Mouse (Mus musculus): Measurements from ENCODE around the gene Fam193b. TPM values are rescaled to one million over a fixed set of nuclear protein-coding genes. Genes with fewer than 3 reads are reported as not detected.

The Fam193b gene
- polyA plus RNA-seq, 1 experiment from 2014 or later: 24.9 TPM

DNA sequence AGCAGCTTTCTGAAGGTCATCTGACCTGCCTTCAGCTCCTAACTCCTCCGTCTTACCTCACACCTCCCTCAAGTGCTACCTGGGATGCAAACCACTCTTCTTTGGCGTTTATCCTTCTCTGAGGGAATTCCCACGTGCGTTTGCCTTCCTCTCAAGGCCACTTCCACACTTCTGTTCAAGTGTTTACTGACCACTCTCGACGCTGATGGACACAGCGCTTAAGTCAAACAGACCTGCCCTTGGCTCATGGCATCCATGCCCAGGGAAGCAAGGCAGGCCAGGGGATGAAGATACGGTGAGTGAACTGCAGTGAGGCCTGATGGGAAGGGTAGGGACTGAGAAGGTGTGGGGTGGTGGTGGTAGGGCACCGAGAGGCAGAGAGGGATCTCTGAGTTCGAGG is 70.3 kb downstream of the Fam193b start:
- Histone ChIP-seq H3K9me3 (replicated peaks; ENCODE audit: low read length) (no peaks in the 10 kb centered on the region), H3K4me3 (replicated peaks; ENCODE audit: low read depth, low read length) (no peak overlapping the region), H3K9ac (ENCODE audit: low read depth, low read length) (no peak overlapping the region), H3K36me3 (ENCODE audit: insufficient read depth, low read length) (peaks cover 49% of the 10 kb centered on the region), H3K27ac (no peak overlapping the region), H3K27me3 (ENCODE audit: insufficient read depth, low read length) (no peaks in the 10 kb centered on the region), H3K4me2 (ENCODE audit: low read length) (no peak overlapping the region), H3K4me1 (replicated peaks; ENCODE audit: insufficient read depth, low read length) (no peaks in the 10 kb centered on the region)
- no peak for TF ChIP-seq CTCF (IDR thresholded peaks at IDR 0.05; ENCODE audit: low read depth)
- no peak for ATAC-seq (replicated peaks; ENCODE audit: low FRiP score, low read depth)
- no peak for DNase-seq (ENCODE audit: low spot score)
- WGBS: 80% methylated on average over 10 of the region's 10 CpGs

DNA sequence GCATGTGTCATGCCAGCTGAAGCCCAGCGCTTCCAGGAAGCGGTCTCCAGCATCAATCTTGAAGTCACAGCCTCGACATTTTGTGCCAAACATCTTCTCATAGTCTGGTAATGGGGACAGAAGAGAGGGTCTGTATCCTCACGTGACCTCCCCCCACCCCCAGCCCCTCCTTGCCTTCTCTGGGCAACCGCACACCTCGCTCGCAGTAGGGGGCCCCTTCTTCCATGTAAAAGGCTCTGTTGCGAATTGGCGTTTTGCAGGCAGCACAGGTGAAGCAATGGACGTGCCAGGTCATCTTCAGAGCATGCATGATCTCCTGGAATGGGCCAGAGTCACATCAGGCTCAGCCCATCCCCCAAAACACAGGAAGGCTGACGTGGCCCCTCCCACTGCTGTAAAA is 72.0 kb downstream of the Fam193b start:
- TF ChIP-seq CTCF (IDR thresholded peaks at IDR 0.05; ENCODE audit: low read depth): no peak
- no peaks in the 10 kb centered on the region for H3K4me1 ChIP-seq (replicated peaks; ENCODE audit: insufficient read depth, low read length)
- H3K9me3 ChIP-seq (replicated peaks; ENCODE audit: low read length): no peaks in the 10 kb centered on the region
- no peaks in the 10 kb centered on the region for H3K27me3 ChIP-seq (ENCODE audit: insufficient read depth, low read length)
- no peak overlapping the region for H3K4me3 ChIP-seq (replicated peaks; ENCODE audit: low read depth, low read length)
- no peak overlapping the region for H3K9ac ChIP-seq (ENCODE audit: low read depth, low read length)
- no peak overlapping the region for H3K27ac ChIP-seq
- WGBS: 68% methylated on average over 11 of the region's 11 CpGs
- no peak for ATAC-seq (replicated peaks; ENCODE audit: low FRiP score, low read depth)
- no peak overlapping the region for H3K4me2 ChIP-seq (ENCODE audit: low read length)
- DNase-seq (ENCODE audit: low spot score): no peak
- peaks cover 34% of the 10 kb centered on the region for H3K36me3 ChIP-seq (ENCODE audit: insufficient read depth, low read length)

DNA sequence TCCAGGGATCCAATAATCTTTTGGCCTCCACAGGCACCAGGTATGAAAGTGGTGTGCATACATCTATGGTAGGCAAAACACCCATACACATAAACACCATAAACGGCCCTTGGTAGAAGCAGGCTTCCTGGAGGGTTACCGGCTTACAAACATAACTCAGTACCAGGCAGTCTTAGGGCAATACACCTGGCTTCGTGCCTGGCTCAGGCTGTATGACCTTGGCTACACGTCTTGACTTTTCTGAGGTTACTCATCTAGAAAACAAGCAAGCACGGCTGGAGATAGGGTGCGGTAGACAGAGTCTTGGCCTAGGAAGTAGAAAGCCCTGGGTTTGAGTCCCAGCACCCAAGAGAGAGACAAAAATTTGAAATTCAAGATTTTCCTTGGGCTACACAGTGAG is 74.3 kb downstream of the Fam193b start:
- Histone ChIP-seq H3K4me1 (replicated peaks; ENCODE audit: insufficient read depth, low read length) (no peaks in the 10 kb centered on the region), H3K36me3 (ENCODE audit: insufficient read depth, low read length) (peaks cover 17% of the 10 kb centered on the region; the same call in 1 of the 2 replicates), H3K9ac (ENCODE audit: low read depth, low read length) (no peak overlapping the region), H3K27me3 (ENCODE audit: insufficient read depth, low read length) (no peaks in the 10 kb centered on the region), H3K9me3 (replicated peaks; ENCODE audit: low read length) (no peaks in the 10 kb centered on the region), H3K27ac (no peak overlapping the region), H3K4me2 (ENCODE audit: low read length) (no peak overlapping the region), H3K4me3 (replicated peaks; ENCODE audit: low read depth, low read length) (no peak overlapping the region)
- TF ChIP-seq CTCF (IDR thresholded peaks at IDR 0.05; ENCODE audit: low read depth): no peak
- WGBS: 79% methylated on average over 6 of the region's 6 CpGs
- ATAC-seq (replicated peaks; ENCODE audit: low FRiP score, low read depth): no peak
- DNase-seq (ENCODE audit: low spot score): no peak

DNA sequence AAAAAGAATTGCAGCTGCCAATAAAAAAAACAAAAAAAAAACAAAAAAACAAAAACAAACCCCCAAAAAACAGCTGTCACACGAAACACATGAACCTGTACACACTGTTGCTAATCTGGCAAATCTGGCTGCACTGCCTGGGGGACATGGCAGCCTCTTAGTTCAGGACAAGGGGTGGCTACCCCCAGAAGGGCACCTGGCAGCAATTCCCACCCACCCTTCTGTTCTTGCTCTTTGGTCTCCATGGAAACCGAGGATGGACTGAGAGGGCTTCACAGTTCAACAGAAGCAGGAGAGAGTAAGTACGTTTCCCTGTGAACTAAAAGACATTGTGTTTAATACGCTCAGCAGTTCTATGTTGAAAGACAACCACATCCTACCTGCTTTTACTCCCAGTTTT is 75.2 kb downstream of the Fam193b start:
- no peaks in the 10 kb centered on the region for H3K4me1 ChIP-seq (replicated peaks; ENCODE audit: insufficient read depth, low read length)
- H3K27me3 ChIP-seq (ENCODE audit: insufficient read depth, low read length): no peaks in the 10 kb centered on the region
- WGBS: 35% methylated on average over 4 of the region's 4 CpGs

DNA sequence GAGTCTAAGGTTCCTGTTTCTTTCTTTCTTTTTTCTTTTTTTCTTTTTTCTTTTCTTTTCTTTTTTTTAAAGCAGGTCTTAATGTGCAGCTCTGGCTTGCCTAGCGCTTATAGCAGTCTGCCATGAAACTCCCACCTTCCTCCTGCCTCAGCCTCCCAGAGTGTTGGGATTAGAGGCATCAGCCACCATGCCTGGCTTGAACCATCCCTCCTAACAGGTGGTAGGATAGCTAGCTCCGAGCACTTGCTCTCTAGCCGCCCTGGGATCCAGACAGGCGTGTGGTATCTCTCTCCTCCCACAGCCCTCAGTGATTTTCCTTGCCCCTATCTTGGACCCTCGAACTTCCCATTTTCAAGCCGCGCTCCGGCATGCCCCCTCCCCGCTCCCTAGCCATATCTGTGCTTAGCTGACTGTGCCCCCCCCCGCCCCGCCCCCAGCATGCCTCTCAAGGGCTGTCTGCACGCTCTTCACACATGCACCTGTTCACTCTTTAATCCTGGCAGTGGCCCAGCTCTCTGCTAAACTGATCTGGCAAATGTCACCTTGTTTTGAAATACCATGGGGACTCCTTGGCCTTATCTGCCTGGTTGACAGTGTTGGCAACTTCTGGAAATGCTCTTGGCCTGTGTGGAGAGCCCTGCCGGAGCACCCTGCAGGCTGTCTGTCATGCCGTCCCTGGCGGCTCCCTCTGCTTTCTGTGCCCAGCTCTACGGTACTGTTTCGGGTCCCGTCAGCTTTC is 75.9 kb downstream of the Fam193b start:
- H3K4me3 ChIP-seq (replicated peaks; ENCODE audit: low read depth, low read length): no peak overlapping the region
- WGBS: 28% methylated on average over 18 of the region's 18 CpGs
- no peak for DNase-seq (ENCODE audit: low spot score)
- no peaks in the 10 kb centered on the region for H3K4me1 ChIP-seq (replicated peaks; ENCODE audit: insufficient read depth, low read length)
- H3K9ac ChIP-seq (ENCODE audit: low read depth, low read length): no peak overlapping the region
- peaks cover 13% of the 10 kb centered on the region; the same call in 1 of the 2 replicates for H3K36me3 ChIP-seq (ENCODE audit: insufficient read depth, low read length)
- no peaks in the 10 kb centered on the region for H3K27me3 ChIP-seq (ENCODE audit: insufficient read depth, low read length)
- no peak for ATAC-seq (replicated peaks; ENCODE audit: low FRiP score, low read depth)
- H3K4me2 ChIP-seq (ENCODE audit: low read length): no peak overlapping the region
- no peaks in the 10 kb centered on the region for H3K9me3 ChIP-seq (replicated peaks; ENCODE audit: low read length)
- no peak overlapping the region for H3K27ac ChIP-seq
- no peak for TF ChIP-seq CTCF (IDR thresholded peaks at IDR 0.05; ENCODE audit: low read depth)

More for the DNA sequence above, 75.2 kb downstream of the Fam193b start:
- Histone ChIP-seq H3K9ac (ENCODE audit: low read depth, low read length) (no peak overlapping the region), H3K4me3 (replicated peaks; ENCODE audit: low read depth, low read length) (no peak overlapping the region), H3K9me3 (replicated peaks; ENCODE audit: low read length) (no peaks in the 10 kb centered on the region), H3K4me2 (ENCODE audit: low read length) (no peak overlapping the region), H3K36me3 (ENCODE audit: insufficient read depth, low read length) (peaks cover 16% of the 10 kb centered on the region; the same call in 1 of the 2 replicates), H3K27ac (no peak overlapping the region)
- DNase-seq (ENCODE audit: low spot score) (no peak), ATAC-seq (replicated peaks; ENCODE audit: low FRiP score, low read depth) (no peak)
- TF ChIP-seq CTCF (IDR thresholded peaks at IDR 0.05; ENCODE audit: low read depth): no peak

DNA sequence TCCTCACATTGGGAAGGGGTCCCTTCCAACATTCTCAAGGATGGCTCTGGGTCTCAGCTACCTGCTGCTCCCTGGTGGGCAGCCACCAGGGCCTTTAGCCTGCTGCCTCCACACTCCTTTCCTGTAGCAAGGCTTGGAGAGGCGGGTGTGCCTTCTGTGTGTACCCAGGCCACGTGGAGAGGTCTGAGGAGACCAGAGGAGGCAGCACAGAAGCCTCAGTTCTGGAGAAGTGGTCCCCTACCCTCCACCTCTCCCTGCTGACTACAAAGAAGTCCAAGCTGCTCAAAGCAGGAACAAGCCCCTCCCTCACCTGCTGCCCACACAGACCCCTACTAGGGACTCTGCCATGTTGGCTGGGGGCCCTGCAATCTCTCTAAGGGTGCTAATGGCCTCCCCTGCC is 76.7 kb downstream of the Fam193b start:
- Histone ChIP-seq H3K9ac (ENCODE audit: low read depth, low read length) (no peak overlapping the region), H3K4me2 (ENCODE audit: low read length) (no peak overlapping the region), H3K4me3 (replicated peaks; ENCODE audit: low read depth, low read length) (no peak overlapping the region), H3K36me3 (ENCODE audit: insufficient read depth, low read length) (peaks cover 10% of the 10 kb centered on the region; the same call in 1 of the 2 replicates), H3K9me3 (replicated peaks; ENCODE audit: low read length) (no peaks in the 10 kb centered on the region), H3K27me3 (ENCODE audit: insufficient read depth, low read length) (no peaks in the 10 kb centered on the region), H3K4me1 (replicated peaks; ENCODE audit: insufficient read depth, low read length) (no peaks in the 10 kb centered on the region), H3K27ac (no peak overlapping the region)
- no peak for DNase-seq (ENCODE audit: low spot score)
- 18% methylated on average over 2 of the region's 2 CpGs for WGBS
- ATAC-seq (replicated peaks; ENCODE audit: low FRiP score, low read depth): no peak
- TF ChIP-seq CTCF (IDR thresholded peaks at IDR 0.05; ENCODE audit: low read depth): no peak

Small RNA genes lying within 50 kb of the gene (microRNA-seq; reads per million reads assigned to microRNA genes)
- gene Mir6945: not detected

Other genes starting within 250 kb of the Fam193b start
- gene Rab24, start 249.2 kb downstream of the Fam193b start, polyA plus RNA-seq (2015; fragmentation: Nextera tagmentation; extraction: Ambion mirVana): 84.8 and 93.1 TPM in 2 replicates
- 14.9 and 15.1 TPM in 2 replicates for gene Mxd3, start 241.3 kb downstream of the Fam193b start, polyA plus RNA-seq (2015; fragmentation: Nextera tagmentation; extraction: Ambion mirVana)
- 93.7 and 103 TPM in 2 replicates for gene Lman2, start 208.3 kb downstream of the Fam193b start, polyA plus RNA-seq (2015; fragmentation: Nextera tagmentation; extraction: Ambion mirVana)
- gene Rgs14, start 201.4 kb downstream of the Fam193b start, polyA plus RNA-seq (2015; fragmentation: Nextera tagmentation; extraction: Ambion mirVana): 1.6 and 1.7 TPM in 2 replicates
- gene Slc34a1, start 172.9 kb downstream of the Fam193b start, polyA plus RNA-seq (2015; fragmentation: Nextera tagmentation; extraction: Ambion mirVana): 344 and 465 TPM in 2 replicates
- gene Pfn3, start 155.9 kb downstream of the Fam193b start, polyA plus RNA-seq (2015; fragmentation: Nextera tagmentation; extraction: Ambion mirVana): not detected in 2 replicates
- 0.05 and 0.45 TPM in 2 replicates for gene F12, start 144.3 kb downstream of the Fam193b start, polyA plus RNA-seq (2015; fragmentation: Nextera tagmentation; extraction: Ambion mirVana)
- gene Grk6, start 126.0 kb downstream of the Fam193b start, polyA plus RNA-seq (2015; fragmentation: Nextera tagmentation; extraction: Ambion mirVana): 29.5 and 29.8 TPM in 2 replicates
- gene Prr7, start 106.9 kb downstream of the Fam193b start, polyA plus RNA-seq (2015; fragmentation: Nextera tagmentation; extraction: Ambion mirVana): 0.63 and 0.75 TPM in 2 replicates
- 104 and 125 TPM in 2 replicates for gene Dbn1, start 83.0 kb downstream of the Fam193b start, polyA plus RNA-seq (2015; fragmentation: Nextera tagmentation; extraction: Ambion mirVana)
- gene Pdlim7, start 57.4 kb downstream of the Fam193b start, polyA plus RNA-seq (2015; fragmentation: Nextera tagmentation; extraction: Ambion mirVana): 112 and 124 TPM in 2 replicates
- 1.7 and 1.8 TPM in 2 replicates for gene Dok3, start 41.8 kb downstream of the Fam193b start, polyA plus RNA-seq (2015; fragmentation: Nextera tagmentation; extraction: Ambion mirVana)
- gene Ddx41, start 34.5 kb downstream of the Fam193b start, polyA plus RNA-seq (2015; fragmentation: Nextera tagmentation; extraction: Ambion mirVana): 60.1 and 60.3 TPM in 2 replicates
- gene Tmed9, start 2.6 kb upstream of the Fam193b start, polyA plus RNA-seq (2015; fragmentation: Nextera tagmentation; extraction: Ambion mirVana): 136 and 160 TPM in 2 replicates
- gene B4galt7, start 28.8 kb upstream of the Fam193b start, polyA plus RNA-seq (2015; fragmentation: Nextera tagmentation; extraction: Ambion mirVana): 20.1 and 22.8 TPM in 2 replicates
- 50.6 and 53.0 TPM in 2 replicates for gene Caml, start 51.9 kb upstream of the Fam193b start, polyA plus RNA-seq (2015; fragmentation: Nextera tagmentation; extraction: Ambion mirVana)
- gene Ddx46, start 63.9 kb upstream of the Fam193b start, polyA plus RNA-seq (2015; fragmentation: Nextera tagmentation; extraction: Ambion mirVana): 27.4 and 28.3 TPM in 2 replicates
- 40.7 and 41.2 TPM in 2 replicates for gene B230219D22Rik, start 122.0 kb upstream of the Fam193b start, polyA plus RNA-seq (2015; fragmentation: Nextera tagmentation; extraction: Ambion mirVana)
- gene Txndc15, start 143.5 kb upstream of the Fam193b start, polyA plus RNA-seq (2015; fragmentation: Nextera tagmentation; extraction: Ambion mirVana): 94.5 and 102 TPM in 2 replicates
- 64.7 and 68.5 TPM in 2 replicates for gene Pcbd2, start 156.2 kb upstream of the Fam193b start, polyA plus RNA-seq (2015; fragmentation: Nextera tagmentation; extraction: Ambion mirVana)
- gene Catsper3, start 213.4 kb upstream of the Fam193b start, polyA plus RNA-seq (2015; fragmentation: Nextera tagmentation; extraction: Ambion mirVana): 0.10 and 0.14 TPM in 2 replicates

Data from kidney, postnatal 0 days (tissue).